10 mouse cellular contexts compared by ENCODE assay signal in genomic region chr6:33683533-33683932, GRCm38 (mm10).
"Had no signal": no experiment of that assay in that cellular context is flagged by ENCODE, and none has a peak within 500 bp of the region (broad histone marks: within the 10 kb centered on the region; RNA-seq: fewer than 3 reads in every experiment).

No protein-coding gene starts in this region.

- H3K27ac ChIP-seq: limb, embryonic 13.5 days; liver, embryonic 14.5 days; midbrain, embryonic 12.5 days; stomach, postnatal 0 days had no signal

- H3K27me3 ChIP-seq: limb, embryonic 13.5 days; midbrain, embryonic 12.5 days had no signal

- ATAC-seq: intestine, embryonic 16.5 days; midbrain, embryonic 16.5 days had no signal

- H3K36me3 ChIP-seq: limb, embryonic 13.5 days; midbrain, embryonic 12.5 days had no signal

- DNase-seq: kidney, adult 2 months; kidney, postnatal 25 days; left cerebral cortex, postnatal 4 days; lung, adult 18-20 months had no signal

- H3K4me3 ChIP-seq: limb, embryonic 13.5 days; midbrain, embryonic 12.5 days had no signal
